Mouse (Mus musculus) forebrain, embryonic 16.5 days (tissue): ENCODE measurements at regions not wholly inside any gene's neighbourhood (a gene's known extent, or its start where the extent isn't known, plus 50 kb on each side); places are given as distances from the start of the nearest gene placed in this dataset.

Source experiments
- ATAC-seq: fragments of 200-750 bp; cut with Nextera tagmentation; 2 replicates; pipeline ENCODE4 v1.8.0; 2017; ENCODE audit warnings: mild to moderate bottlenecking, moderate library complexity
- H3K27ac ChIP-seq: fragments of 300-500 bp; sonication (generic); 2 replicates; pipeline ENCODE4 v1.5.1; 2014; ENCODE audit warnings: low read length, control low read depth
- H3K27me3 ChIP-seq: fragments of 300-500 bp; sonication (generic); replicated peaks from 2 replicates; pipeline ENCODE4 v1.6.1; 2014; ENCODE audit warnings: low read length; ENCODE audit not compliant: control insufficient read depth, insufficient read depth
- H3K36me3 ChIP-seq: fragments of 300-500 bp; sonication (generic); 2 replicates; pipeline ENCODE4 v1.6.1; 2014; ENCODE audit not compliant: control insufficient read depth, insufficient read depth
- H3K4me1 ChIP-seq: fragments of 300-500 bp; sonication (generic); replicated peaks from 2 replicates; pipeline ENCODE4 v1.6.1; 2014; ENCODE audit warnings: low read length; ENCODE audit not compliant: control insufficient read depth, insufficient read depth
- H3K4me2 ChIP-seq: fragments of 300-500 bp; sonication (generic); 2 replicates; pipeline ENCODE4 v1.6.1; 2014; ENCODE audit warnings: mild to moderate bottlenecking, low read length, control low read depth
- H3K4me3 ChIP-seq: fragments of 300-500 bp; sonication (generic); replicated peaks from 2 replicates; pipeline ENCODE4 v1.5.1; 2014; ENCODE audit warnings: mild to moderate bottlenecking, low read length, control low read depth
- H3K9ac ChIP-seq: fragments of 300-500 bp; sonication (generic); replicated peaks from 2 replicates; pipeline ENCODE4 v1.6.1; 2014; ENCODE audit warnings: low read depth, low read length, control low read depth
- H3K9me3 ChIP-seq: fragments of 300-500 bp; sonication (generic); 2 replicates; pipeline ENCODE4 v1.6.1; 2016; ENCODE audit warnings: low read length; ENCODE audit not compliant: control insufficient read depth
- WGBS: fragments of 180-500 bp; shearing (Covaris S2); extraction: QIAGEN DNeasy Blood & Tissue Kit; methylation state at CpG from one replicate; pipeline ENCODE4 v1.1.7; 2014; 5-methylcytosine and 5-hydroxymethylcytosine counted together

- H3K4me3 ChIP-seq, result no peak overlapping the region
- 59% methylated on average over 1 of the region's 1 CpGs for WGBS
- H3K9ac ChIP-seq, result no peak overlapping the region
- no peak overlapping the region for H3K4me2 ChIP-seq
- no peak overlapping the region for H3K27ac ChIP-seq
- no peaks in the 10 kb centered on the region for H3K36me3 ChIP-seq
- ATAC-seq, result no peak
- H3K27me3 ChIP-seq, result no peaks in the 10 kb centered on the region
- no peaks in the 10 kb centered on the region for H3K9me3 ChIP-seq
- H3K4me1 ChIP-seq, result no peaks in the 10 kb centered on the region
Observed at GRCm38 (mm10) chr14:111285981-111286380, 388.9 kb upstream of the Slitrk5 start.

GRCm38 (mm10) chr14:111295521-111295920 is 379.4 kb upstream of the Slitrk5 start:
- no peaks in the 10 kb centered on the region for H3K27me3 ChIP-seq
- 76% methylated on average over 3 of the region's 3 CpGs for WGBS
- no peak overlapping the region for H3K4me2 ChIP-seq
- H3K36me3 ChIP-seq, result no peaks in the 10 kb centered on the region
- H3K4me3 ChIP-seq, result no peak overlapping the region
- H3K9ac ChIP-seq, result no peak overlapping the region
- no peaks in the 10 kb centered on the region for H3K9me3 ChIP-seq
- ATAC-seq, result 0 out of 2 replicates have a peak, but pooled peaks have one; percentile 31
- H3K27ac ChIP-seq, result no peak overlapping the region
- no peaks in the 10 kb centered on the region for H3K4me1 ChIP-seq

- Histone ChIP-seq H3K9ac (no peak overlapping the region), H3K9me3 (no peaks in the 10 kb centered on the region), H3K4me1 (no peaks in the 10 kb centered on the region), H3K4me2 (no peak overlapping the region), H3K36me3 (no peaks in the 10 kb centered on the region), H3K27me3 (no peaks in the 10 kb centered on the region), H3K4me3 (no peak overlapping the region), H3K27ac (no peak overlapping the region)
- no peak for ATAC-seq
Observed at GRCm38 (mm10) chr14:111297796-111298195, 377.1 kb upstream of the Slitrk5 start.

- ATAC-seq, result no peak
- Histone ChIP-seq H3K4me3 (no peak overlapping the region), H3K9me3 (no peaks in the 10 kb centered on the region), H3K4me1 (no peaks in the 10 kb centered on the region), H3K36me3 (no peaks in the 10 kb centered on the region), H3K9ac (no peak overlapping the region), H3K27me3 (no peaks in the 10 kb centered on the region), H3K4me2 (no peak overlapping the region), H3K27ac (no peak overlapping the region)
- 88% methylated on average over 3 of the region's 3 CpGs for WGBS
Observed at GRCm38 (mm10) chr14:111330570-111330969, 344.3 kb upstream of the Slitrk5 start.

DNA sequence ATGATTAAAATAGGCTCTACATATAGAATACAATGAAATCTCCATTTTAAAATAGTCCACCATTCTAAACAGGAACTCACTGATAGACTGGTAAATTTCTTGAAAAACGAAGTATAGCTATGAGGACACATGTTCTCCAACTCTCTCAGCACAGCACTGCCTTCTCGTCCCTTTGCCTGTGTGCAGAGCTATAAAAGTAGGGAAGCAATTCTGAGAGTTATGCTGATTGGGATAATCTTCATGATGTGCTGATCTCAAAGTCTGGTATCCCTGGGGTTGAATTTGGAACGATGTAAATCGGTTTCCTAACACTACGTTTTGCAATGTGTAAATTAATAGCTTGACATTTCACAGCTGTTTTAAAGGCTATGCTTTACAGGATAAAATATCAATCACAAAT is 321.4 kb upstream of the Slitrk5 start:
- Histone ChIP-seq H3K9me3 (no peaks in the 10 kb centered on the region), H3K27me3 (no peaks in the 10 kb centered on the region), H3K4me2 (no peak overlapping the region), H3K4me1 (no peaks in the 10 kb centered on the region), H3K9ac (no peak overlapping the region), H3K4me3 (no peak overlapping the region), H3K36me3 (no peaks in the 10 kb centered on the region), H3K27ac (no peak overlapping the region)
- no peak for ATAC-seq
- WGBS, result 81% methylated on average over 5 of the region's 5 CpGs

DNA sequence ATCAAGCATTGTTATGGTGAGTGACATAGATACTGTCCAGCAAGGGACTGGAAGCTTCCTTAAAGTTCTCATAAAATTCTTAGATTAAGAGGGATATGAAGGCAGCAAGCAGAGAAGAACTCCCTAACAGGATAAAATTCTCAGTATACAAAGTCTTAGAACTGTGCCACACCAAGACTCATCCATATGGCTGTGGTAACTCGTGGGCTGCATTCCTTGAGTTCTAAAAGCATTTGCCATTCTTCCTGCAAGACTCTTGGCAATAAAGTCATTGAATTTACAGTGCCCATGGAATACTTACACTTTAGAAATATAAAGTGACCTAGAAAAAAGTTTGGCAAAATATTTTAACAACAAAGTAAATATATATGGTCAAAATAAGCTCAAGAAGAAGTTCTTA is 278.1 kb upstream of the Slitrk5 start:
- Histone ChIP-seq H3K9me3 (no peaks in the 10 kb centered on the region), H3K4me2 (no peak overlapping the region), H3K4me3 (no peak overlapping the region), H3K36me3 (no peaks in the 10 kb centered on the region), H3K27ac (no peak overlapping the region), H3K4me1 (no peaks in the 10 kb centered on the region), H3K9ac (no peak overlapping the region), H3K27me3 (no peaks in the 10 kb centered on the region)
- WGBS, result 62% methylated on average over 1 of the region's 1 CpGs
- no peak for ATAC-seq

- Histone ChIP-seq H3K4me3 (no peak overlapping the region), H3K9ac (no peak overlapping the region), H3K27ac (no peak overlapping the region), H3K4me2 (no peak overlapping the region), H3K27me3 (no peaks in the 10 kb centered on the region), H3K36me3 (no peaks in the 10 kb centered on the region), H3K9me3 (no peaks in the 10 kb centered on the region), H3K4me1 (no peaks in the 10 kb centered on the region)
- WGBS, result 30% methylated on average over 3 of the region's 3 CpGs
- peak; percentile 57 for ATAC-seq
Observed at GRCm38 (mm10) chr14:111400809-111401208, 274.1 kb upstream of the Slitrk5 start.

DNA sequence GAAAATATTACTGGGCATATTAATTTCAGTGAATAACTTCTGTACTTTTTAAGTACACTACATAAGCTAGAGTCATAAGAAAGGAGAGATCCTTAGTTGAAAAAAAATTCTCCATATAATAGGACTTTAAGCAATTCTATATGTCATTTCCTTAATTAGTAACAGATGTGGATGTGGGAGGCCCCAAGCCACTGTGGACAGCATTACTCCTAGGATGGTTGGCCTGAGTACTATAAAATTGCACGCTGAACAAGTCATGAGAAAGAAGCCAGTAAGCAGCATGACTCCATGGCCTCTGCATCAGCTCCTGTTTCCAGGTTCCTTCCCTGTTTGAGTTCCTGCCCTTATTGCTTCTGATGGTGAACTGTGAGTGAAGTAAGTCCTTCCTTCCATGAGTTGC is 272.4 kb upstream of the Slitrk5 start:
- Histone ChIP-seq H3K4me3 (no peak overlapping the region), H3K27ac (no peak overlapping the region), H3K36me3 (no peaks in the 10 kb centered on the region), H3K4me2 (no peak overlapping the region), H3K9me3 (no peaks in the 10 kb centered on the region), H3K9ac (no peak overlapping the region), H3K4me1 (no peaks in the 10 kb centered on the region), H3K27me3 (no peaks in the 10 kb centered on the region)
- WGBS, result 82% methylated on average over 1 of the region's 1 CpGs
- no peak for ATAC-seq

DNA sequence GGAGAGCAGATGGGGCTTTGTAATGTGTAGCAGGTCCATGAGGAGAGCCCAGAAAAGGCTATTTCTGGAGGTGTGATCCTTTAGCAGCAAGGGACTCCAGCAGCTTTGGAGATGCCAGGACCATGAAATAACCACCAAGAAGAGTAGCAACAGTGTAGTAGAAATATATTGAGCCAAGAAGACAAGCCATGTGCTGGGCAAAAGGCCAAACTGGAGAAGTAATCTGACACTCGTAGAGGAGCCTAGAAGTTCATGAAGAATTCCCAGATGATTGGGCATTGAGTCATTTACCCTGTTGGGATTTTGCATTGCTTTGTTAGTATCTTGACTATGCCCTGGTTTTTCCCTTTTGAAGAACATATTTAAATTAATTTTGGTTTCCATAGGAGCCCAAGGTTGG is 271.3 kb upstream of the Slitrk5 start:
- ATAC-seq, result no peak
- H3K9ac ChIP-seq, result no peak overlapping the region
- H3K27me3 ChIP-seq, result no peaks in the 10 kb centered on the region
- no peak overlapping the region for H3K4me2 ChIP-seq
- H3K9me3 ChIP-seq, result no peaks in the 10 kb centered on the region
- WGBS, result 70% methylated on average over 1 of the region's 1 CpGs
- no peaks in the 10 kb centered on the region for H3K4me1 ChIP-seq
- no peak overlapping the region for H3K4me3 ChIP-seq
- no peaks in the 10 kb centered on the region for H3K36me3 ChIP-seq
- no peak overlapping the region for H3K27ac ChIP-seq

DNA sequence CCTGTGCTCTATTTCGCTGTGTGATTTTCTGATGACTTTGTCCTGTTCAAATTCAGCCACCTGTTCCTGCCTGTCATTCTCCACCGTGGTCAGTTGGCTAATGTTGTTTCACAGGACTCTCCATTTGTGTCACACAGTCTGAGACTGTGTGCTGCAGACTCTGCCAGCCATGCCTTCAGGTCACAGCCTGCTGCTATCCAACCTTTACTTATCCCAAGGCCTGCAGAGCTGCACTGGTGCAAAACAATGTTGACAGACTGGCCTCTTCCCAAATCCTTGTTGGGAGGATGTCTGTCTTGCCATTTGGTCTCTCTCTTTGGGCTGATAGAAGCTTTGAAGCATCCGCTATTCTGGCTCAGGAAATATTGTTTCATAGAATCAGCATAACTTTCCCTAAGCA is 261.4 kb upstream of the Slitrk5 start:
- 76% methylated on average over 3 of the region's 3 CpGs for WGBS
- Histone ChIP-seq H3K4me1 (no peaks in the 10 kb centered on the region), H3K36me3 (no peaks in the 10 kb centered on the region), H3K4me2 (no peak overlapping the region), H3K9me3 (no peaks in the 10 kb centered on the region), H3K4me3 (no peak overlapping the region), H3K27ac (no peak overlapping the region), H3K9ac (no peak overlapping the region), H3K27me3 (no peaks in the 10 kb centered on the region)
- ATAC-seq, result no peak
